Mouse (Mus musculus) T-helper 1 cell (primary cell): Measurements from ENCODE around the gene Tnpo2.

Experiments used
- in situ Hi-C: fragments of 300-600 bp; cut with MboI, MseI; formaldehyde crosslinking; loops from one replicate; pipeline ENCODE4 v1.15.1; 2025; ENCODE audit warnings: high pct_unique_total_duplicates

The Tnpo2 gene

GRCm38 (mm10) chr8:85100076-85100665, 63.5 kb downstream of the Tnpo2 start:
- in situ Hi-C loops = no loop called here
